Mouse (Mus musculus) midbrain, embryonic 10.5 days (tissue): Measurements from ENCODE around the gene Prtn3. TPM values are rescaled to one million over a fixed set of nuclear protein-coding genes. Genes with fewer than 3 reads are reported as not detected.

ENCODE experiments used
- DNase-seq: peaks from one replicate; pipeline ENCODE4 v3.0.0-alpha.2; 2017; ENCODE audit warnings: low spot score
- H3K27ac ChIP-seq: fragments of 300-500 bp; sonication (generic); replicated peaks from 2 replicates; pipeline ENCODE4 v1.5.1; 2016; ENCODE audit warnings: mild to moderate bottlenecking
- H3K27me3 ChIP-seq: fragments of 300-500 bp; sonication (generic); 2 replicates; pipeline ENCODE4 v1.6.1; 2016; ENCODE audit warnings: low read depth, mild to moderate bottlenecking; ENCODE audit not compliant: poor library complexity, severe bottlenecking
- H3K36me3 ChIP-seq: fragments of 300-500 bp; sonication (generic); 2 replicates; pipeline ENCODE4 v1.6.1; 2016; ENCODE audit warnings: mild to moderate bottlenecking, moderate library complexity
- H3K4me1 ChIP-seq: fragments of 300-500 bp; sonication (generic); 2 replicates; pipeline ENCODE4 v1.6.1; 2016
- H3K4me3 ChIP-seq: fragments of 300-500 bp; sonication (generic); 2 replicates; pipeline ENCODE4 v1.5.1; 2016; ENCODE audit warnings: mild to moderate bottlenecking, moderate library complexity
- H3K9me3 ChIP-seq: fragments of 300-500 bp; sonication (generic); replicated peaks from 2 replicates; pipeline ENCODE4 v1.6.1; 2016; ENCODE audit warnings: mild to moderate bottlenecking
- WGBS: fragments of 180-500 bp; shearing (Covaris S2); methylation state at CpG from one replicate; pipeline ENCODE4 v1.1.7; 2016; 5-methylcytosine and 5-hydroxymethylcytosine counted together
- polyA plus RNA-seq: library from polyadenylated mRNA; unstranded; fragments of >200 nt; fragmentation: Nextera tagmentation; extraction: Ambion mirVana; gene quantifications from 2 replicates; pipeline ENCODE4 v1.2.1, GENCODE M21; 2016

Gene Prtn3
- polyA plus RNA-seq, 1 experiment from 2014 or later: 8.0 TPM

DNA sequence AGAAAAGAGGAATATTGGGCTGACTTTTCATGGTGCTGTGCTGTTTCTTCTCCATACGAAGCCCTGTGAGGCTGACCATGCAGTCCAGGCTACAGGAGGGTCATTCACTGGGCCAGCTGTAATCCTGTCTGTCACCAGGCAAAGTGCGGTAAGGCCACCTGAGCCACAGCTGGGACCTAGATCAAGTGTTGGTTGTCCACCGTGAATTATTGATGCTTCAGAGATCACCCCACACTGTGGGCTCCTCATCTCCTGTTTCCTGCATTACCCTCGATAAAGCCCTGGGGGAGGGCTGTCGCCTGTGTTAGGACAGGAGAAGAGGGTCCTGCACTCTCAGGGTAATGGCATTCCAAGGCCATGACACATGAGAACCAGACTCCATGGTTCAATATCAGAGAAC lies 27.7 kb upstream of the Prtn3 start:
- WGBS: 77% methylated on average over 5 of the region's 5 CpGs
- no peak overlapping the region for H3K4me3 ChIP-seq
- H3K36me3 ChIP-seq: peaks cover 4% of the 10 kb centered on the region; the same call in 1 of the 2 replicates
- no peak for DNase-seq
- H3K27ac ChIP-seq: no peak overlapping the region
- H3K27me3 ChIP-seq: no peaks in the 10 kb centered on the region
- H3K4me1 ChIP-seq: peaks cover 30% of the 10 kb centered on the region
- no peaks in the 10 kb centered on the region for H3K9me3 ChIP-seq

DNA sequence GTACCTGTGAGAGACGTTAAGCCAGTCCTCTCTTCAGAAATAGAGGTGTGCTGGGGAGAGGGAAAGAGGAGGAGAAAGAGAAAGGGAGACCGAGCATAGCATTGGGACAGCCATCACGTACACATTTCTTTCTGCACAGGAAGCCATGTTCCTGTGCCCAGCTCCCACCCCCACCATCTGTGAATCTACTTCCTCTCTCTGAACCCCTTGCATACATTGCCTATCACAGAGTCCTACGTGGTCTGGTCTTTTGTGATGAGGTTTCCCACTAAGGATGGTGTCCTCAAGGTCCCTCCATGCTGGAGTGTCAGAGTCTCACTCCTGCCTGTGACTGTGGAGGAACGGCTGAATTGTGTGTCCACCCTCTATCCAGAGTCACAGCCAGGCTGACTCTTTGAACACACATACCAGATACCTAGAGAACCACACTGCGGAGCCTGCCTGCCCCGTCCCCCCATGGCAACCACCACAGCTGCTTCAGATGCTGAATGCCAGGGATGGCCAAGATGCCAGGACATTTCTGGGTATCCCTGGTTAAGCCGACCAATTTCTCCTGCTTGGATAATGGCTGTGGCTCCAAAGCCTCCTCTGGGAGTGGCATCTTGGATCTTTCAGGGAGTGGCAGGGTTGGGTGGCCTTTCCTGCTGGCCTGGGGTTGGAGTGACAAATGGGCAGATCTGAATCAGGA lies 24.2 kb upstream of the Prtn3 start:
- no peak for DNase-seq
- H3K27me3 ChIP-seq: no peaks in the 10 kb centered on the region
- WGBS: 89% methylated on average over 8 of the region's 8 CpGs
- peaks cover 4% of the 10 kb centered on the region; the same call in 1 of the 2 replicates for H3K36me3 ChIP-seq
- H3K4me3 ChIP-seq: no peak overlapping the region
- H3K27ac ChIP-seq: 0 out of 2 replicates have a peak overlapping the region, but pooled peaks have one; percentile 46
- peaks cover 43% of the 10 kb centered on the region for H3K4me1 ChIP-seq
- H3K9me3 ChIP-seq: no peaks in the 10 kb centered on the region

DNA sequence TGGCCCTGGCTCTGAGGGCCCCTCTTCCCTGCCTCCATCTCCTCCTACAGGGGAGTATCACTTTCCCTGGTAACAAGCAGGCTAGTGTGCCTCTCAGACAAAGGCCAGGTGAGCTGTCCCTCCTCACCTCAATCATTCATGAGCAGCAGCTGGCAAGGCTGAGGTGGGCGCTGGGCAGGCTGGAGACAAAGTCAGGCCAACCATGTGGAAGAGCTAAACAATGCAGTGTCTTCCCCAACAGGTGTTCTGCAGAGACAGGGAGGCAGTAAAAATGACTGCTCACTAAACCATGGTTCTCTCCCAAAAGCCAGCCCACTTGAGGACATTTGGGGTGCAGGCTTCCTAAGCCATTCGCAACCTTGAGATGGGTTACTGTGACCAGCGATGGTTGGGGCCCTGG lies 22.6 kb upstream of the Prtn3 start:
- peaks cover 14% of the 10 kb centered on the region for H3K36me3 ChIP-seq
- H3K4me1 ChIP-seq: peaks cover 54% of the 10 kb centered on the region
- DNase-seq: no peak
- no peaks in the 10 kb centered on the region for H3K9me3 ChIP-seq
- H3K4me3 ChIP-seq: peak overlapping the region; percentile 74
- 84% methylated on average over 3 of the region's 3 CpGs for WGBS
- H3K27me3 ChIP-seq: no peaks in the 10 kb centered on the region
- H3K27ac ChIP-seq: peak overlapping the region; percentile 100

DNA sequence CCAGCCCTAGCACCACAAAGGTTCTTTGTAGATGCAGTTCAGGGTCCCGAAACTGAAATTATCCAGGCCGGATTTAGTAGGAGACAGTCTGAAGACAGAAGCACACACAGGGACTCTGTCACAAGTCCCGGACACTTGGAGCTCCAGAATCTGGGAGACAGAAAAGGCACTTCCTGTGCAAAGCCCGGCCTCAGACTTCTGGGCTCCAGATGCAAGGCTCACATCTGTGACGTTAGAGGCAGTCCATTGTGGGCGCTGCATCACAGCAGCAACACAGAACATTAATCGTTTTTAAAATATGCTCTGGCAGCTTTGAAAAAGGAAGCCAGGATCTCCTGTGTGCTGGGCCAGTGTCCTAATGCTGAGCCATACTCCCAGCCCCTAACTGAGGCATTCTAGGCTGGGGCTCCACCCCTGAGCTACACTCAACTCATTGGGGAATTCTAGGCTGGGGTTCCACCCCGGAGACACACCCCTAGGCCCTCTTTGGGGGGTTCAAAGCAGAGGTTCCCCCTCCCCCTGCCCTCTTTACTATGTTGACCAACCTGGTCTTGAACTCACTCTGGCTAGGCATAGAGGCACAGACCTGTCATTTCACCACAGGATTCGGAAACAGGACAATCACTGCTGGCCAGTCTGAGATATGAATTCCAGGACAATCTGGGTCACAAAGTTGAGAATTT lies 22.0 kb upstream of the Prtn3 start:
- peak overlapping the region; percentile 74 for H3K4me3 ChIP-seq

DNA sequence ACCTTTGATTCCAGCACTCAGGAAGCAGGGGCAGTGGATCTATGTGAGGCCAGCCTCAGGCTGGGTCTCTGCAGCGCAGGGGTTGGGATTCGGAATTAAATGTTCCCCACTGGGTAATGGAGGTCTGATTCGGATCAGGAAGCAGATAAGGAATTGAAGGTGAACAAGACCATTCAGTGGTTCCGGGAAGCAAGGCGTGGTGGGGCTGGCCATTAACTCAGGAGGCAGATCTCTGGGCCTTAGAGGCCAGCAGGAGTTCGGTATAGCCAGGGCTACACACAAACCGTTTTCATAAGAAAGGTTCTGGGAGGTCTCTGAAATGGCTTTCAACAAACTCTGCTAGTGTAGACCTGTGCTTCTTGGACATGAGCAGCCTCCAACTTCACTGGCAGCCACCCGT lies 21.4 kb upstream of the Prtn3 start:
- no peaks in the 10 kb centered on the region for H3K27me3 ChIP-seq
- peaks cover 26% of the 10 kb centered on the region for H3K36me3 ChIP-seq
- no peaks in the 10 kb centered on the region for H3K9me3 ChIP-seq
- peak overlapping the region; percentile 100 for H3K27ac ChIP-seq
- H3K4me1 ChIP-seq: peaks cover 65% of the 10 kb centered on the region
- WGBS: 31% methylated on average over 8 of the region's 8 CpGs
- no peak for DNase-seq
- peak overlapping the region; percentile 74 for H3K4me3 ChIP-seq

More for the DNA sequence above, 22.0 kb upstream of the Prtn3 start:
- Histone ChIP-seq H3K27ac (peak overlapping the region; percentile 100), H3K36me3 (peaks cover 20% of the 10 kb centered on the region), H3K4me1 (peaks cover 60% of the 10 kb centered on the region), H3K27me3 (no peaks in the 10 kb centered on the region), H3K9me3 (no peaks in the 10 kb centered on the region)
- WGBS: 73% methylated on average over 9 of the region's 9 CpGs
- no peak for DNase-seq

DNA sequence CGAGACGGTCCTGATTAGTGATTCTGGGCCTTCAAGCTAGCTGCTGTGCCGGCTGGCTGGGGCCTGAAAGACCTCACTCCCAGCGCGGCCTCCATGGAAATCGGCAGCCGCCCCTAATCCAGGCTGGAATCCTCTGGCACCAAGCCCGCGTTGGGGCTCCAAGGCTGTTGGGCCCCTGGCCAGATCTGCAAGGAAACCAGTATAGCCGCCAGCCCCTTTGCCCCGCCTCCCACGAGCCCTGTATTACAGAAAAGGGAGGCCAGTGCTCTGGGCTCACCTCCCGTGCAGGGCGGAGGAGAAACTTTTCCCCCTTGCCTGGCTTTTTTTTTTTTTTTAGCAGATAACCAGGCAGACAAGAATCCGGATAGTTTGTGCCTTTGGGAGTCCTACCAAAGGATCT lies 20.9 kb upstream of the Prtn3 start:
- Histone ChIP-seq H3K27ac (peak overlapping the region; percentile 100), H3K4me1 (peaks cover 68% of the 10 kb centered on the region), H3K27me3 (no peaks in the 10 kb centered on the region), H3K9me3 (no peaks in the 10 kb centered on the region), H3K4me3 (peak overlapping the region; percentile 74), H3K36me3 (peaks cover 32% of the 10 kb centered on the region)
- WGBS: under 1% methylated on average over 15 of the region's 15 CpGs
- peak; percentile 80 for DNase-seq

DNA sequence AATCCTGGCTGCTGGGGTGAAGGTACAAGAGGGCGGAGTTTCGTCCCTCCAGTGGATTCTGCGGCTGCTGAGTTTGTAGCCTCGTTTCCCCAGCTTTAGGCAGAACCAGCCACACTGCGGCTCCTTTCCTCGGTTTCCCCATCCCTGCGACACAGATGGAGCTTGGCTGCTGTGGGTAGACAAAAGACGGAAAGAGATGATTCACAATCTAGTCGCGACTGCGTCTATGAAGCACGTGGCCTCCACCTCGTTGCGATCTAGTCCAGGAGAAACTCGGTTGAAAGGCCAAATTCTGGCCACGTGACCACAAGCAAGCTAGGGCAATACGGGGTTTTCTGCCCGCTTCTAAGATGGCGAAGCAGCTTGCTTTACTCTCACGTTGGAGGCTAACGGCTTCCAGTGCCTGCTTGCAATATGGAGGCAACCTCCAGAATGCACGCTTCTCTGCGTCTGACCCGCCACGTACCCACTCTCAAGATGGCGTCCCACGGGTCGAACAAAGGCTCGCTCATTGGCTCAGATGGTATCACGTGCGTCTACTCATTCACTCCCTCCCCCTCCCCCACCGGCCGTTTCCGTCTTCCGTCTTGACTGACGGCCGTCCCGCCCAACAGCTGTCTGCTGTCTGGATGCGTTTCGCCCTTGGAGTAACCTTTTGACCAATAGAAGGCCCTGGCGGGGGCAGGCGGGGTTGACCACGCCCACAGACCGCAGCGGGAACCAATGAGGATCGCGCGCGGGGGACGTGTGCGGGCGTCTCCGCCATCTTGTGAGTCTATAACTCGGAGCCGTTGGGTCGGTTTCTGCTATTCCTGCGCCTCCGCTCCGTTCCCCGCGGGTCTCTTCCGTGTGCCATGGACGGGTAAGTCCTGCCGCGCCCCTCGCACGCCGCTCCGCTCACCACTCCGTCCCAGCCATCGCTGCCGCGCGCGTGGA lies 20.1 kb upstream of the Prtn3 start, which contains the start of gene Ptbp1:
Ptbp1 (plus strand) TSS at position 568 of the 936 bp plus-strand sequence.
- Histone ChIP-seq H3K36me3 (peaks cover 39% of the 10 kb centered on the region), H3K27ac (peak within 1 kb of the TSS; percentile 100), H3K9me3 (no peaks in the 10 kb centered on the region), H3K27me3 (no peaks in the 10 kb centered on the region), H3K4me1 (peaks cover 73% of the 10 kb centered on the region), H3K4me3 (peak within 1 kb of the TSS; percentile 74)
- peak; percentile 100 for DNase-seq
- under 1% methylated on average over 75 of the region's 75 CpGs for WGBS

DNA sequence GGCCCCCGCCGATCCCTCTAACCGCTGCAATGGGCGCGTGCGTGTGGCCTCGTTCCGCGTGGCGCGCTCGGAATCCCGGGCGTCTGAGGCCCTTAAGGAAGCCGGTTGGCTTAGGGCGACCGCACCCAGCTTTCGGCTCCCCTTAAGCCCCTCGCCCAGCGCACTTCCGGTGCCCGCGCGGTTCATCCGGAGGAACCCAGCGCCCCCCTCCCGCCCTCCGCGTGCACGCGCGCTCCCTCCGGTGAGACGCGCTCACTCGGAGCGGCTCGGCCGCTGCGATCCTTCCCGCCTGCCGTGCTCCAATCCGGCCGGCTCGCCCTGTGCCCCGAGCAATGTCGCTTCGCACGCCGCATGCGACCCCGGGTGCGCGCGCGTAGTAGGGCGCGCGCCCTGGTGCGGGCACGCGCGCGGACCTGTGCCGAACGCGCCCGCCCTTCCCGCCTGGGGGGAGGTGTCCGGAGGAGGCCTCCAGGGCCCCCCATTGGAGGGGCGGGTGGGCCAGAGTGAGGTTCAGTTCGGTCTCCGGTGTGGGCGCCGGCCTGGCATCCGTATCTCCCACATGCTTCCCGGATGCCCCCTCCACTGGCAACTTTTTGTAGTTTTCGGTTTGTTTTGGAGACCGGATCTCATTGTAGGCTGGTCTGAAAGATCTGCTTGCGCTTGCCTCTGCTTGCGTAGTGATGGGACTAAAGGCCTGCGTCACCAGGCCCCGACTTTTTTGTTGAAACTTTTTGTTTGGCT lies 19.3 kb upstream of the Prtn3 start:
- Histone ChIP-seq H3K4me3 (peak overlapping the region; percentile 74), H3K36me3 (peaks cover 46% of the 10 kb centered on the region), H3K4me1 (peaks cover 73% of the 10 kb centered on the region), H3K27ac (peak overlapping the region; percentile 100), H3K9me3 (no peaks in the 10 kb centered on the region), H3K27me3 (no peaks in the 10 kb centered on the region)
- under 1% methylated on average over 83 of the region's 83 CpGs for WGBS
- DNase-seq: peak; percentile 83

DNA sequence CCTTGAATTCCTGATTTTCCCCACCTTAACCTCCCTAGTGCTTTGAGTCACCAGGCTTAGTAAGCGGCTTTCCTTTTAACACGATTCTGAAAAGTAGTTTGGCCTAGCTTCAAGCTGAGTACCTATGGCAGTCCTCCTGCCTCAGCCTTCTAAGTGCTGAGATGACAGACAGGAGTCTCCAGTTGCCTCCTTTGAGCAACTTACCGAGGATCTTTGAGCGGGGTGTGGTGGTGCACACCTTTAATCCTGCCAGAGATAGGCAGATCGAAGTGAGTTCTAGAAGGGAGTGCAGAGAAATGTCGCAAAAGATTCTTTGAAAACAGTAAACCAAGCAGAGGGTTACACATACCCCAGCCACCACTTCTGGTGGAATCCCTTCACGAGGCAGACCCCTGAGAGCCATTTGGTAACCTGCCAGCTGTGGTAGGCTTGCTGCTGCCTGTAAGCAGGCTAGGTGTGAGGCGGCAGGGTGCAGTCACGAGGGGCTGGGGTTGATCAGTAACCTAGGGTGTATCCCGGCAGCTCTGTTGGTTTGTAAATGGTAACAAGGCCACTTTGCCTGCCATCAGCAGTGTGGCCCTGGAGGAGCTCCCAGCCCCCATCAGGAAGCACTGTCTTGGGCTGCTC lies 18.6 kb upstream of the Prtn3 start:
- Histone ChIP-seq H3K9me3 (no peaks in the 10 kb centered on the region), H3K27me3 (no peaks in the 10 kb centered on the region), H3K36me3 (peaks cover 51% of the 10 kb centered on the region), H3K27ac (peak overlapping the region; percentile 100), H3K4me1 (peaks cover 66% of the 10 kb centered on the region), H3K4me3 (peak overlapping the region; percentile 74)
- DNase-seq: no peak
- WGBS: 10% methylated on average over 10 of the region's 10 CpGs

DNA sequence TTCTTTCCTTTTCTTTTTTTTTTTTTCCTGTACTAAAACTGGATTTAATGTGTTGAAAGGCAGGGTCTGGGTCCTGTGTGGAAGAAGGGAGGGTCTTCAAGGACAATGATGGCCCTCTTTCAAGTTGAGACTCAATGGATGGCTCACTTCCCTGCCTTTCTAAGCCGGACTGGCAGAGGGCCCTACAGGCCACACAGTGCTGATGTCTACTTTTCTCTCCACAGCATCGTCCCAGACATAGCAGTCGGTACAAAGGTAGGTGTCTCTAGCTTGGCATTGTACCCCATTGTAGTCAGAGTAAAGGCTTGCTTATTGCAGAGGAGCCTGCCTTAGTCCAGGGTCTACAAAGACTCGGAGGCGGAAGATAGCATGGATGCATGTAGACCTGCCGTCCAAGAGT lies 18.0 kb upstream of the Prtn3 start:
- DNase-seq: no peak
- Histone ChIP-seq H3K4me1 (peaks cover 62% of the 10 kb centered on the region), H3K36me3 (peaks cover 57% of the 10 kb centered on the region), H3K9me3 (no peaks in the 10 kb centered on the region), H3K4me3 (peak overlapping the region; percentile 74), H3K27me3 (no peaks in the 10 kb centered on the region), H3K27ac (peak overlapping the region; percentile 100)
- 63% methylated on average over 6 of the region's 6 CpGs for WGBS

DNA sequence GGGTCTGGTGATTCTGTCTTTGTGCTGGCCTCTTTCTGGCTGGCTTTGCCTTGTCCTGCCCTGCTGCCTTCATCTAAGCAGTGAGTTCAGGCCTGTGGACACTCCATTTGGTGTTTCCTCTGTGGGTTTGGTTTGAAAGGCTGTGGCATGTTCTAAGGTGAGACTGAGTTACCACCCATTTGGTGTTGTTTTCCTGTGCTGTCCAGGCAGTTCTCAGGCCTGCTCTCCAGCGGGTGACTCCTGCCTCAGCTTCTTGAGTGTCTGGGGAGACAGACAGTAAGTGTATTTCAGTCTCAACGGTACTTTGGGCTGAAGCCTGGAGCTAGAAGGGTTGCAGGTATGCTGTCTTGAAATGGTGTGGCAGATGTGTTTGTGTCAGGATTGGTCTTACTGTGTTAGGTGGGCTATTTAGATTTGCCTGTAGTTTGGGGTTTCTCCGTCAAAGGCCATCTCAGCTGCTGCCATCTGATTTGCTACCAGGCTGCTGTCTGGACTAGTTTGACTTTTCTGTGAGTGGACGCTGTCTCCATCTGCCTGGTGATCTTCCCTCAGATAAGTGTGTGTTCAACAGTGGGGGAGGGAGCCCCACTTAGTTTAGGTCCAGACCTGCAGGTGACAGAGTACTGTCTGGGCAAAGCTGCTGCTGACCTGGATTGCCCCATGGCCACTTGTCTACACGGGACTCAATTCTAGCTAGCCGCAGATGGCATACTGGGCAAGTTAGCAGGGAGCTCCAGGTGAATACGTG lies 17.4 kb upstream of the Prtn3 start:
- Histone ChIP-seq H3K27ac (peak overlapping the region; percentile 100), H3K4me1 (peaks cover 56% of the 10 kb centered on the region)
- 81% methylated on average over 7 of the region's 7 CpGs for WGBS

More for the DNA sequence above, 17.4 kb upstream of the Prtn3 start:
- Histone ChIP-seq H3K9me3 (no peaks in the 10 kb centered on the region), H3K4me3 (peak overlapping the region; percentile 74), H3K36me3 (peaks cover 63% of the 10 kb centered on the region), H3K27me3 (no peaks in the 10 kb centered on the region)
- no peak for DNase-seq
